Mouse (Mus musculus): ENCODE data around the gene Tmem161b. TPM values are rescaled to one million over a fixed set of nuclear protein-coding genes. Genes with fewer than 3 reads are reported as not detected.

The Tmem161b gene
- polyA plus RNA-seq, 1 experiment from 2014 or later: 16.2 TPM

GRCm38 (mm10) chr13:84345114-84345513, 123.0 kb downstream of the Tmem161b start:
- no peak for DNase-seq (ENCODE audit: low spot score)

Small RNAs within 50 kb of the gene (microRNA-seq; reads per million reads assigned to microRNA genes)
- not detected for gene Gm24331 (ENCODE audit: borderline number of aligned reads)

Data from thymus, postnatal 0 days (tissue).